Mouse (Mus musculus) liver, embryonic 12.5 days (tissue): ENCODE measurements around the gene Fbxo10. TPM values are rescaled to one million over a fixed set of nuclear protein-coding genes. Genes with fewer than 3 reads are reported as not detected.
"Not testable (repeated sequence)": the region's sequence is repeated elsewhere in the genome, so short reads cannot be mapped to it uniquely, and the experiment has no call there.

Source experiments
- ATAC-seq: fragments of 200-750 bp; cut with Nextera tagmentation; 2 replicates; pipeline ENCODE4 v1.8.0; 2017; ENCODE audit warnings: moderate number of reproducible peaks, mild to moderate bottlenecking, moderate library complexity
- H3K27ac ChIP-seq: fragments of 300-500 bp; sonication (generic); 2 replicates; pipeline ENCODE4 v1.5.1; 2016; ENCODE audit warnings: mild to moderate bottlenecking
- H3K27me3 ChIP-seq: fragments of 300-500 bp; sonication (generic); replicated peaks from 2 replicates; pipeline ENCODE4 v1.6.1; 2016; ENCODE audit warnings: mild to moderate bottlenecking, moderate library complexity
- H3K36me3 ChIP-seq: fragments of 300-500 bp; sonication (generic); 2 replicates; pipeline ENCODE4 v1.6.1; 2016; ENCODE audit warnings: mild to moderate bottlenecking, moderate library complexity
- H3K4me1 ChIP-seq: fragments of 300-500 bp; sonication (generic); 2 replicates; pipeline ENCODE4 v1.6.1; 2016
- H3K4me2 ChIP-seq: fragments of 300-500 bp; sonication (generic); 2 replicates; pipeline ENCODE4 v1.6.1; 2016; ENCODE audit warnings: mild to moderate bottlenecking, moderate library complexity
- H3K4me3 ChIP-seq: fragments of 300-500 bp; sonication (generic); 2 replicates; pipeline ENCODE4 v1.5.1; 2016; ENCODE audit warnings: mild to moderate bottlenecking, moderate library complexity
- H3K9ac ChIP-seq: fragments of 300-500 bp; sonication (generic); 2 replicates; pipeline ENCODE4 v1.6.1; 2016; ENCODE audit warnings: mild to moderate bottlenecking, moderate library complexity
- H3K9me3 ChIP-seq: fragments of 300-500 bp; sonication (generic); replicated peaks from 2 replicates; pipeline ENCODE4 v1.6.1; 2016; ENCODE audit warnings: mild to moderate bottlenecking, moderate library complexity
- WGBS: fragments of 180-500 bp; shearing (Covaris S2); methylation state at CpG from one replicate; pipeline ENCODE4 v1.1.7; 2016; ENCODE audit not compliant: insufficient replicate concordance; 5-methylcytosine and 5-hydroxymethylcytosine counted together
- polyA plus RNA-seq: library from polyadenylated mRNA; unstranded; fragments of >200 nt; fragmentation: Nextera tagmentation; extraction: Ambion mirVana; gene quantifications from 2 replicates; pipeline ENCODE4 v1.2.1, GENCODE M21; 2016

Gene Fbxo10
- polyA plus RNA-seq, 1 experiment from 2014 or later, result 6.7 TPM

- no peaks in the 10 kb centered on the region for H3K27me3 ChIP-seq
- H3K9ac ChIP-seq, result no peak overlapping the region
- peaks cover 35% of the 10 kb centered on the region for H3K36me3 ChIP-seq
- 69% methylated on average over 7 of the region's 7 CpGs for WGBS
- ATAC-seq, result no peak
- H3K4me3 ChIP-seq, result no peak overlapping the region
- H3K27ac ChIP-seq, result no peak overlapping the region
- no peaks in the 10 kb centered on the region for H3K4me1 ChIP-seq
- H3K4me2 ChIP-seq, result no peak overlapping the region
- H3K9me3 ChIP-seq, result no peaks in the 10 kb centered on the region
These were observed 43.6 kb downstream of the Fbxo10 start for GRCm38 (mm10) chr4:45040795-45041194.

DNA sequence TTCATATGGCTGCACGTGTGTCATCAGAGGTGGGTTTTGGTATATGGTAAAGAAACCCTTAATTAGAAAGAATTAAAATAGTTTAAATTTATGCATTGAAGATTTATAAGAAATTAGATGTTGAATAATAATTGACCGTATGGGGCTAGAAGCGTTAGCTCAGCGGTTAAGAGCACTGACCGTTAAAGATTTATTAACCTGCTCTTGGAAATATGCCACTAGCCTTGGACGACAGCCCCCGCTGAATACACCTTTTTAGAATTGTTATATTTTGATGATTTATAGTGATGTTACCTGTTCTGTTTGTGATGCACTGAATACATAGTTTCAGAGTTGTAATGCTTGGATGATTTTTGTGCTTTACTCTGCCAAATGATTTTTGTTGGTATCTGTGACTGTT is 44.9 kb downstream of the Fbxo10 start:
- H3K9ac ChIP-seq, ATAC-seq, H3K9me3 ChIP-seq, H3K4me1 ChIP-seq, H3K27me3 ChIP-seq, H3K4me2 ChIP-seq, H3K27ac ChIP-seq, H3K4me3 ChIP-seq: not testable (repeated sequence)
- WGBS, result 89% methylated on average over 7 of the region's 7 CpGs
- peaks cover 43% of the 10 kb centered on the region for H3K36me3 ChIP-seq

DNA sequence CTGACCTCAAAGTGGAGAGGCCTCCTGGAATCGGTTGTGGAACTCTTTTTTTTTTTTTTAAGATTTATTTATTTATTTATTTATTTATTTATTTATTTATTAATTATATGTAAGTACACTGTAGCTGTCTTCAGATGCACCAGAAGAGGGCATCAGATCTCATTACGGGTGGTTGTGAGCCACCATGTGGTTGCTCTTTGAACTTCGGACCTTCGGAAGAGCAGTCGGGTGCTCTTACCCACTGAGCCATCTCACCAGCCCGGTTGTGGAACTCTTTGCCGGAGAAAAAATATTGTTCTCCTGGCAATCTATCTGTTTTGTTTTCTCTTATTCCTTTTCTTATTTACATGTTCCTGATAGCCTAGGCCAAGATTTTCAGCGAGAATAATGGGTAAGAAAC is 45.5 kb downstream of the Fbxo10 start:
- H3K4me3 ChIP-seq, H3K4me1 ChIP-seq, H3K27me3 ChIP-seq, H3K9ac ChIP-seq, ATAC-seq, H3K4me2 ChIP-seq, H3K9me3 ChIP-seq, H3K27ac ChIP-seq: not testable (repeated sequence)
- WGBS, result 49% methylated on average over 8 of the region's 8 CpGs
- peaks cover 43% of the 10 kb centered on the region for H3K36me3 ChIP-seq

DNA sequence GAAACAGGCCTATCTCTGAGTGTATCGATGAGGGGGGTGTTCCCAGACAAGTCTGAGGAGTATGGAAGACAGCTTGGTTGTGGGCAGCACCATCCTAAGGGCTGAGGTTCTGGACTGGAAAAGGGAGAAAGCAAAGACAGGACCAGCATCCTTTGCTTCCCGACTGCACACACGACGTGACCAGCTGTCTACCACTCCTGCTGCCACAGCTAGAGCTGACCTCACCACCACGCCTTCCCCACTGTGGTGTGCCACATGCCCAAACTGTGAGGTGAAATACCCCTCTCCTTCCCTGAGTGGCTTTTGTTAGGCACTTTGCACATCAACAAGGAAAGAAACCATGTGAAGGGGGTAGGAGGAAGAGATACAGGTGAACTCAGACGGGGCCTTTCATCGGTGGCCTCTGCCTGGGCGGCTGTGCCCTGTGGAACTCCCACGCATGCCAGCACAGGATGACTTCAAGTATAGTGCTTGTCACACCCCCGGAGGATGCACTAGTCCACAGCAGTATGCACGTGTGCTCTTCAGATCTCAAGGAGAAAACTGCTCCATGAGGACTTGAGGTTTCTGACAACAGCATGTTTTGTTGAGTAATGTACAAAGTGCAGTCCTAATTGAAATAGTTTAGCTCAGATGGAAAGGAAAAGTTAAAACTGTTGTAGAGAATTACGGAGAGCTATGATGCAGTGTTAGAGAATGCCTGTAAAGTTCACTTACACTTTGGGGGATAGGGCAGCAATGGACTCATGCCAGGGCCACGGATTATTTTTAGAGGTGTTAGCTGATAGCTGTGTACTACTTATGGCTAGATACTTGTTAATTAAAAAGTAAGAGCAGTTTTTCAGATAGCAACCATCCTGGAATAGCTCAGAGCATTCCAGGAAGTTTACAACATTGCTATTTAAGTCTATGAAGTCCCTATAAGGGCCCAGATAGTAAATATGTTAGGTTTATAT is 46.7 kb downstream of the Fbxo10 start:
- Histone ChIP-seq H3K36me3 (peaks cover 49% of the 10 kb centered on the region), H3K27ac (no peak overlapping the region), H3K4me1 (peaks cover 8% of the 10 kb centered on the region), H3K9ac (no peak overlapping the region), H3K27me3 (no peaks in the 10 kb centered on the region), H3K4me2 (no peak overlapping the region), H3K4me3 (no peak overlapping the region), H3K9me3 (no peaks in the 10 kb centered on the region)
- ATAC-seq, result no peak
- 80% methylated on average over 13 of the region's 13 CpGs for whole genome bisulfite sequencing

- Histone ChIP-seq H3K4me3 (no peak overlapping the region), H3K4me2 (no peak overlapping the region), H3K27me3 (no peaks in the 10 kb centered on the region), H3K36me3 (peaks cover 58% of the 10 kb centered on the region), H3K9ac (no peak overlapping the region), H3K9me3 (no peaks in the 10 kb centered on the region), H3K27ac (no peak overlapping the region), H3K4me1 (peaks cover 8% of the 10 kb centered on the region)
- WGBS, result 67% methylated on average over 5 of the region's 5 CpGs
- no peak for ATAC-seq
These were observed 47.8 kb downstream of the Fbxo10 start for GRCm38 (mm10) chr4:45036571-45036970.

DNA sequence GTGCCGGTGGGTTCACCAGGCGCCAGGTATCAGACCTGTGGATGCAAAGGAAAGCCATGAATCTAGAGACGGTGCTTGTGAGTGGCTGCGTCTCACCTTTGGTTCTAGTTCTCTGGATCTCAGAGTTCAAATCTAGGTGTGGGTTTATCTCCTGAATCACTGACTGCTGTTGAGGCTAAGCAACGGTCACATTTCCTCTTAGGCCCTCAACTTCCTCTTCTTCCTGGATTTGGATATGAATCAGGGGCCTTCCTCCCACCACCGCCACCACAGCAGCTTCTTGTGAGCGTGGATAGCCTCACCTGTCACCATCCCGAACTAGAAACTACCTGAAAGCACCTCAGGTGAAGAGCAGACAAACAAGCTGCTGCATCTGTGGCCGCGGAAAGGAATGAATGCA is 48.4 kb downstream of the Fbxo10 start:
- peaks cover 58% of the 10 kb centered on the region for H3K36me3 ChIP-seq
- ATAC-seq, result no peak

DNA sequence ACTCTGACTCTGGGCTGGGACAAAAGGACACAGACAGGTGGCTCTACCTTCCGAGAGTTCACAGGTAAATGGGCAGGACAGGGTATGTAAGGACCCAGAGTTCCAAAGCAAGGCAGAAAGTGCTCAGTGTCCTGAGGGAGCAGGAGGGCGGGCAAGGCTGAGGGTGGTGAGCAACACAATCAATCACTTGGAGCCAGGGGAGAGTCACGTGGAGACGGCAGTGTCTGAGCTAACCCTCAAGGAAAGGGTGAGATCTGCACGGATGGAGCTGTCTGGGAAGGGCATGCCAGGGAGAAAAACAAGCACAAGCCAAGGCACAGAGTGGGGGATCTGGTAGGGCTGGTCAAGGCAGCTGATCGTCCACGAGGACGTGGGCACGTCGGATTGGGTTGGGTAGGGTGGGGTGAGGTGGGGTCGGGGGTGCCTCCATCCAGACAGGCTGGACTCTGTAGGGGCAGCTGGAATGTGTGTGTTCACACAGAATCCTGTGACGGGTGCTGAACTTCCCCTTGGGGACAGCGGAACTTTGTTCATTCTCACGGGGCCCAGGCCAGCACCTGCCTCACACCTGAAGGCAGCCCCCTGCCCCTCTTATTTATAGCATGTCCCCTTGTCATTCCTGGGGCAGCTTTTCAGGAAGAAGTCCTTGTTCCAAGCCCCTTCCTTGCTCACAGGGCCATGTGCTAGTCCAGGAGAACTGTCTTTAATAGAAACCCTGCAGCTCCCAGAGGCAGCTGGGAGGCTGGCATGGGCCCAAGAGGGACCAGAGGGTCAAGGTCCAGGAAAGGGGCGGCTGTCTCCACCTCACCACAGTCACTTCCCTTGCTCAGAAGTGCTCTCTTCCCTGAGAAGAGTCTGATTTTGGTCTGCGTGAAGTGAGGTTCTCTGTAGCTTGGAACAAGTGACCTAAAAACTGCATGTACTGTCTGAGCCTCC is 49.4 kb downstream of the Fbxo10 start:
- ATAC-seq, result no peak
- no peaks in the 10 kb centered on the region for H3K27me3 ChIP-seq
- peaks cover 8% of the 10 kb centered on the region for H3K4me1 ChIP-seq
- H3K27ac ChIP-seq, result no peak overlapping the region
- peaks cover 66% of the 10 kb centered on the region for H3K36me3 ChIP-seq
- 70% methylated on average over 16 of the region's 16 CpGs for WGBS
- no peak overlapping the region for H3K9ac ChIP-seq
- no peak overlapping the region for H3K4me2 ChIP-seq
- H3K9me3 ChIP-seq, result no peaks in the 10 kb centered on the region
- no peak overlapping the region for H3K4me3 ChIP-seq

More for the DNA sequence above, 48.4 kb downstream of the Fbxo10 start:
- no peaks in the 10 kb centered on the region for H3K9me3 ChIP-seq
- WGBS, result 57% methylated on average over 10 of the region's 10 CpGs
- no peak overlapping the region for H3K27ac ChIP-seq
- H3K4me3 ChIP-seq, result no peak overlapping the region
- H3K4me2 ChIP-seq, result no peak overlapping the region
- no peak overlapping the region for H3K9ac ChIP-seq
- H3K27me3 ChIP-seq, result no peaks in the 10 kb centered on the region
- H3K4me1 ChIP-seq, result peaks cover 8% of the 10 kb centered on the region

- no peaks in the 10 kb centered on the region for H3K27me3 ChIP-seq
- no peak overlapping the region for H3K4me3 ChIP-seq
- no peak overlapping the region for H3K4me2 ChIP-seq
- no peaks in the 10 kb centered on the region for H3K9me3 ChIP-seq
- H3K27ac ChIP-seq, result no peak overlapping the region
- H3K4me1 ChIP-seq, result peaks cover 8% of the 10 kb centered on the region
- no peak for ATAC-seq
- peaks cover 89% of the 10 kb centered on the region for H3K36me3 ChIP-seq
- no peak overlapping the region for H3K9ac ChIP-seq
- 51% methylated on average over 9 of the region's 9 CpGs for WGBS
These were observed 51.8 kb downstream of the Fbxo10 start for GRCm38 (mm10) chr4:45032586-45032985.

- ATAC-seq, result no peak
- H3K4me2 ChIP-seq, result no peak overlapping the region
- H3K27ac ChIP-seq, result no peak overlapping the region
- H3K9ac ChIP-seq, result no peak overlapping the region
- H3K4me1 ChIP-seq, result no peaks in the 10 kb centered on the region
- 85% methylated on average over 4 of the region's 4 CpGs for WGBS
- H3K4me3 ChIP-seq, result no peak overlapping the region
- H3K36me3 ChIP-seq, result peaks cover 93% of the 10 kb centered on the region
- no peaks in the 10 kb centered on the region for H3K9me3 ChIP-seq
- H3K27me3 ChIP-seq, result no peaks in the 10 kb centered on the region
These were observed 57.9 kb downstream of the Fbxo10 start for GRCm38 (mm10) chr4:45026459-45026858.

- Histone ChIP-seq H3K27ac (0 out of 2 replicates have a peak overlapping the region, but pooled peaks have one; percentile 40), H3K4me3 (peak overlapping the region; percentile 82), H3K36me3 (peaks cover 35% of the 10 kb centered on the region), H3K9ac (peak overlapping the region; percentile 79), H3K4me2 (peak overlapping the region; percentile 97), H3K27me3 (no peaks in the 10 kb centered on the region), H3K9me3 (no peaks in the 10 kb centered on the region), H3K4me1 (peaks cover 42% of the 10 kb centered on the region)
- under 1% methylated on average over 14 of the region's 14 CpGs for WGBS
- no peak; the same call in 1 of the 2 replicates for ATAC-seq
These were observed 65.4 kb downstream of the Fbxo10 start for GRCm38 (mm10) chr4:45019009-45019408.

- peak within 1 kb of the TSS; percentile 97 for H3K4me2 ChIP-seq
- peaks cover 30% of the 10 kb centered on the region for H3K36me3 ChIP-seq
- 0 out of 2 replicates have a peak within 1 kb of the TSS, but pooled peaks have one; percentile 40 for H3K27ac ChIP-seq
- peak within 1 kb of the TSS; percentile 82 for H3K4me3 ChIP-seq
- no peaks in the 10 kb centered on the region for H3K9me3 ChIP-seq
- 1% methylated on average over 29 of the region's 29 CpGs for WGBS
- H3K9ac ChIP-seq, result peak within 1 kb of the TSS; percentile 79
- H3K4me1 ChIP-seq, result peaks cover 47% of the 10 kb centered on the region
- peak; percentile 88 for ATAC-seq
- no peaks in the 10 kb centered on the region for H3K27me3 ChIP-seq
These were observed 65.9 kb downstream of the Fbxo10 start, which contains the start of gene Polr1e for GRCm38 (mm10) chr4:45018452-45018980. Gene Polr1e, plus strand, starts transcription at chr4:45018583.
